Mouse (Mus musculus) heart, adult 2 months (tissue): Measurements from ENCODE around the gene B4galt5. TPM values are rescaled to one million over a fixed set of nuclear protein-coding genes. Genes with fewer than 3 reads are reported as not detected.
"Not testable (repeated sequence)": the region's sequence is repeated elsewhere in the genome, so short reads cannot be mapped to it uniquely, and the experiment has no call there.

ENCODE experiments used
- DNase-seq, 2 experiments: peaks; one replicate each; pipeline ENCODE4 v3.0.0; 2021
- H3K27ac ChIP-seq: fragments of 200-600 bp; 2 replicates; pipeline ENCODE4 v1.8.1; 2022
- H3K27me3 ChIP-seq: fragments of 200-500 bp; 2 replicates; pipeline ENCODE4 v1.6.1; 2012; ENCODE audit warnings: mild to moderate bottlenecking, low read length, inconsistent platforms, mixed read lengths; ENCODE audit not compliant: control insufficient read depth, insufficient read depth
- H3K36me3 ChIP-seq: fragments of 200-500 bp; 2 replicates; pipeline ENCODE4 v1.6.1; 2012; ENCODE audit warnings: low read length, inconsistent platforms; ENCODE audit not compliant: control insufficient read depth, insufficient read depth
- H3K4me1 ChIP-seq: fragments of 200-500 bp; 2 replicates; pipeline ENCODE4 v1.6.1; 2011; ENCODE audit warnings: low read length; ENCODE audit not compliant: control insufficient read depth, insufficient read depth
- H3K4me3 ChIP-seq: fragments of 200-600 bp; 2 replicates; pipeline ENCODE4 v1.8.1; 2022
- H3K79me2 ChIP-seq: fragments of 200-500 bp; replicated peaks from 2 replicates; pipeline ENCODE4 v1.6.1; 2012; ENCODE audit warnings: mild to moderate bottlenecking, inconsistent platforms, low read length, moderate library complexity, mixed read lengths; ENCODE audit not compliant: control insufficient read depth, insufficient read depth
- H3K9ac ChIP-seq: fragments of 200-500 bp; 2 replicates; pipeline ENCODE4 v1.6.1; 2012; ENCODE audit warnings: low read depth, mild to moderate bottlenecking, control low read depth, inconsistent platforms, low read length, mixed read lengths
- CTCF ChIP-seq: fragments of 200-600 bp; IDR thresholded peaks from 2 replicates; pipeline ENCODE4 v1.8.1; 2022; ENCODE audit warnings: antibody characterized with exemption, mild to moderate bottlenecking, moderate library complexity
- EP300 ChIP-seq: fragments of 200-500 bp; IDR thresholded peaks from 2 replicates; pipeline ENCODE4 v1.6.1; 2011; ENCODE audit warnings: low read depth, low read length, control low read depth; ENCODE audit not compliant: insufficient read depth
- POLR2A ChIP-seq: fragments of 200-500 bp; IDR thresholded peaks from 2 replicates; pipeline ENCODE4 v1.6.1; 2011; ENCODE audit warnings: mild to moderate bottlenecking, low read depth, low read length, control low read depth; ENCODE audit not compliant: insufficient read depth
- WGBS: fragments of 180-500 bp; shearing (Covaris S2); methylation state at CpG from one replicate; pipeline ENCODE4 v1.1.7; 2018; 5-methylcytosine and 5-hydroxymethylcytosine counted together
- intact Hi-C: fragments of 180-260 bp; cut with DNase I; formaldehyde crosslinking; loops from one replicate; pipeline ENCODE4 v1.15.1; 2025
- long read RNA-seq: library from polyadenylated mRNA; stranded (forward); transcript quantifications from one replicate; pipeline ENCODE4 v2.0.0, GENCODE M21; 2021
- polyA plus RNA-seq: library from polyadenylated mRNA; depleted of rRNA; stranded (reverse); fragments of >200 nt; gene quantifications from 2 replicates; pipeline ENCODE4 v1.2.3, GENCODE M21; 2012; rRNA removed
- total RNA-seq, 2 experiments: library from RNA; stranded (reverse); gene quantifications; 2 replicates each; pipeline ENCODE4 v1.2.3; 2021

Gene B4galt5
- total RNA-seq (10 to 100 TPM; 14.1 to 17.0 TPM), polyA plus RNA-seq (9.4 and 9.8 TPM in 2 replicates)
- long read RNA-seq, full-length matches to known transcripts, result 1 of 3 reads
- long read RNA-seq, partial matches to known transcripts, result 0 of 3 reads
- long read RNA-seq, other reads (novel, unspliced or antisense), result 2 of 3 reads

DNA sequence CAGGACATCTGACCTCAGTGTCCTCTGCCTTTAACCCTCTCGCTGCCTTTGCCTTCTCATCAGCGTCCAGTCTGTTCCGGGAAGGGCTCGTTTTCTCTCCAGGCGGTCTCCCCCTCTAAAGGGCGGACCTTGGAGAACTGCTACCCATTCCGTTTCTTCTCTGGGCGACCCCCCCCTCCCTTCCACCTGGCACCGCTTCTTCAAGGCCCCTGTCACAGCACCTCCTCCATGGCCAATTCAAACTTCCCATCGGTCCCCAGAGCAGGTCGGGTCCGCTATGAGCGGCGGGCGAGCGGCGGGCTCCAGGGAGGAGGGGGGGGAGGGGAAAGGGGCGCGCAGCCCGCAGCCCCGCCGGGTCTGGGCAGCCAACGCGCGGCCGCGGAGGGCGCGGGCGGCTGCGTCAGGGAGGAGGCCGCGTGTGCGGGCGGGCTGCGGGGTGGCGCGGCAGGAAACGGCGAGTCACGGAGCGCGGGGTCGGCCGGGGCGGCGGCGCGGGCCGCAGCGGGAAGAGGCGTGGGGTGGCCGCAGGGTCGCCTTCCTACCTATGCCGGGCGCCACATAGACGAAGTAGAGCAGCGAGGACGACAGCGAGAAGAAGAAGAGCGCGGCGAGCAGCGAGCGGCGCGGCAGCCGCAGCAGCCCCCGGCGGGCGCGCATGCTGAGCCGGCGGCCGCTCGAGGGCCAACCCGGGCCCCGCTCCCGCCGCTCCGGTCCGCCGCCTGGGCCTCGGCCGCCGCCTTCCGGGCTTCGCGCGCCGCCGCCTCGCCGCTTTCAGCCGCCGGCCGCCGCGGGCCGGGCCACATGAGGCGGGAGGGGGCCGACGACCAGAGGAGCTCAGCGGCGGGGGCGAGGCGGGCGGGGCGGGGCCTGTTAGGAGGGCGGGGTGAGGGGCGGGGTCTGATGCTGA lies at the start of gene B4galt5:
Gene B4galt5 (minus strand): TSS at position 808 of the 907 bp plus-strand sequence.
- TF ChIP-seq EP300, result no peak
- no peak for TF ChIP-seq POLR2A
- TF ChIP-seq CTCF, result no peak
- DNase-seq, result peak in 1 of 2 experiments; percentile 67
- Histone ChIP-seq H3K27me3 (no peaks in the 10 kb centered on the region), H3K36me3 (no peaks in the 10 kb centered on the region), H3K4me1 (peaks cover 2% of the 10 kb centered on the region), H3K79me2 (no peaks in the 10 kb centered on the region; the same call in none of the 2 replicates), H3K9ac (peak within 1 kb of the TSS; percentile 98), H3K27ac (peak within 1 kb of the TSS; percentile 74), H3K4me3 (peak within 1 kb of the TSS; percentile 67)
- intact Hi-C loops, result loop anchor here (5.0 kb wide), 4 partner anchors 41 to 286 kb away; partner anchors contain the start of genes Slc9a8 and Znfx1
- WGBS, result 4% methylated on average over 98 of the region's 111 CpGs

DNA sequence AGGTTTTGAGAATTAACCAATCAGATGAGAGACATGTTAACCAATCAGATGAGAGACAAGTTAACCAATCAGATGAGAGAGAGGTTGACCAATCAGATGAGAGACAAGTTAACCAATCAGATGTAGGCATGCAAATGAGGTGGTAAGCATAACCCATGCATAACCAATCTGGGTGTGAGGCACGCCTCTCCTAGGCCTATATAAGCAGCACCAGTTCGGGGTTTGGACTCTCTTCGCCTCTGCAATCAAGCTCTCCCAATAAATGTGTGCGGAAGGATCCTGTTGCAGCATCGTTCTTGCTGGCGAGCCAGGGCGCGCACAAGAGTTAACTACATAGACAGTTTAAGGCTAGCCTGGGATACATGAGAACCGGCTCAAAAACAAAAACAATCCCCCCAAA lies 47.4 kb upstream of the B4galt5 start:
- H3K27ac ChIP-seq, H3K79me2 ChIP-seq, H3K27me3 ChIP-seq, H3K9ac ChIP-seq, intact Hi-C loops, DNase-seq, H3K4me3 ChIP-seq, H3K4me1 ChIP-seq, H3K36me3 ChIP-seq: not testable (repeated sequence)
- 97% methylated on average over 9 of the region's 9 CpGs for WGBS

DNA sequence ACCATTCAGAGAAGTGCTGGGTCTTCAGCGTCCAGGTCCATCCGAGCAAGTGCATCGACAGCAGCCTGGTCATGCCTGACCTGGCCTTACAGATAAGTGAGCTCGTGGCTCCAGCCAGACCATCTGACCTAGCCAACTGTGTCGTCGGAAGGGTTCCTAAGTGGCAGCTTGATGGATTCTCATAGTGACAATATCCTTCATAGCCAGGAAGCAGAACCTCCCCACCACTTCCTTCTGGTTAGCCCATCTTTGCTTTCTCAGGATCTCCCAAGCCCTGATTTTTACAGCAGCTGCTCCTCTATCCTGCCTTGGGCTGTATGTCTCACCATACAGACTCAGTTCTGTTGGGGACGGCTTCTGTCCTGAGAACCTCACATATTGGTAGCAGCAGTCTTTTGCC lies 45.4 kb upstream of the B4galt5 start:
- H3K4me1 ChIP-seq, result no peaks in the 10 kb centered on the region; the same call in 1 of the 2 replicates
- no peak overlapping the region for H3K9ac ChIP-seq
- 41% methylated on average over 7 of the region's 7 CpGs for WGBS
- DNase-seq, result no peak
- no peaks in the 10 kb centered on the region for H3K36me3 ChIP-seq
- H3K4me3 ChIP-seq, result no peak overlapping the region
- no peaks in the 10 kb centered on the region for H3K79me2 ChIP-seq
- TF ChIP-seq EP300 (no peak), CTCF (no peak), POLR2A (no peak)
- H3K27me3 ChIP-seq, result no peaks in the 10 kb centered on the region
- intact Hi-C loops, result no loop called here
- no peak overlapping the region for H3K27ac ChIP-seq

DNA sequence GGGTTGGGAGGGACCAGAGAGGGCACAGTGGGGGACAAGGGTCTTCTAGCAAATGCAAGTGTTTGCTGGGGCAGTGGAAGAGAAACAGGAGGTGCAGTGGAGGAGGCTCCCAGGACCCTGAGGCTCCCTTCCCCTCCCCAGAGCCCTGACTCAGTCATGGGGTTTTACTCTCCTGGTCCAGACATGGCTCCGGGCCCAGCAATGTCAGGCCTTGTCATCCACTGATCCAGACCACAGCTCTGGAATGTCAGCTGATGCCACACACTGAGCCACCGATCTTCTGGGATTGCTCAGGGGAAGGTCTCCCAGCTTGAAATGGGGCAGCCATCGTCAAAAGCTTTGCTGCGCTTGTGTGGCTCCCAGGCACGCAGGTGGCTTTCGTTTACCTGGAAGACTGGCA lies 38.0 kb upstream of the B4galt5 start:
- Histone ChIP-seq H3K79me2 (no peaks in the 10 kb centered on the region), H3K4me1 (peaks cover 3% of the 10 kb centered on the region), H3K9ac (no peak overlapping the region), H3K36me3 (no peaks in the 10 kb centered on the region), H3K27ac (no peak overlapping the region), H3K27me3 (no peaks in the 10 kb centered on the region), H3K4me3 (no peak overlapping the region)
- TF ChIP-seq EP300, result no peak
- no peak for TF ChIP-seq POLR2A
- no peak for TF ChIP-seq CTCF
- intact Hi-C loops, result no loop called here
- 65% methylated on average over 6 of the region's 6 CpGs for WGBS
- no peak for DNase-seq

DNA sequence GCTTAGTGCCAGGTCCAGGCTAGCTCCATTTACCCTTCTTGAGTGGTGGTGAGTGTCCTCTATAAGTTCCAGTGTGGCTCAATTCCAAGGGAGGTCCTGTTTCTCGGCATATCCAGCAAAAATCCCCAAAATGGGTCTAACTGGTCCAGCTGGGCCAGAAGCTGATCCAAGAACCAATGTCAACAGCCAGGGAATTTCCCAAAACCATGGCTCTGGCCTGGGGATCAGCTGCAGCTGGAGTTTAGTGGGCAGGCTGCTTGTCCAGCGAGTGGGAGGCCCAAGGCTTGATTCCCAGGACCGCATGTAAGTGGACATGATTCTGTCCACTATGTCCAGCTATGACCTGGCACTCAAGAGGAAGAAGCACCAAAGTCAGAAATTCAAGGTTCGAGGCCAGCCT lies 37.5 kb upstream of the B4galt5 start:
- WGBS, result 63% methylated on average over 4 of the region's 4 CpGs
- no peak overlapping the region for H3K4me3 ChIP-seq
- peak; percentile 63 to 64 for DNase-seq
- no peaks in the 10 kb centered on the region for H3K79me2 ChIP-seq
- TF ChIP-seq EP300 (0 out of 2 replicates have a peak, but pooled peaks have one; percentile 26), CTCF (no peak), POLR2A (no peak)
- H3K27ac ChIP-seq, result no peak overlapping the region
- intact Hi-C loops, result no loop called here
- peaks cover 3% of the 10 kb centered on the region for H3K4me1 ChIP-seq
- no peak overlapping the region for H3K9ac ChIP-seq
- H3K27me3 ChIP-seq, result no peaks in the 10 kb centered on the region
- H3K36me3 ChIP-seq, result no peaks in the 10 kb centered on the region

DNA sequence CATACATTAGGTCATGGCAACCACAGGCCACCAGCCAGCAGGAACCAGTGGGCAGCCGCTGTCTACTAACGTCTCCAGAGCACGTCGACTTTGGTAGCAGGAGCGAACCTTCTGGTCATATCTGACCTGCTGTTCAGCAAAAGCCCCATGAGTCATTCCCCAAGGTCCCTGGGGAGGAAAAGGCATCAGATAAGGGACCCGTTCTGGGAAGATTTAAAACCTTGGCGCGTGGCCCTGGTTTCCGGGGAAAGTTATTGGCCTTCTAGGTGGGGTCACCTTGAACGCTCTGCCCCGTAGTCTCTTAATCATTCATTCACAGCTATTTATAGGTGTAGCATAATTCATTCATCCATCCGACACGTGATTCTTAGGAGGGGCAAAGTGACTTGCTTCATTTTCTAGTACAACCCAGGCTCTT lies 34.7 kb upstream of the B4galt5 start:
- H3K4me1 ChIP-seq, result peaks cover 9% of the 10 kb centered on the region
- H3K27me3 ChIP-seq, result no peaks in the 10 kb centered on the region
- 6% methylated on average over 13 of the region's 13 CpGs for WGBS
- no peak overlapping the region for H3K9ac ChIP-seq
- no peak overlapping the region for H3K4me3 ChIP-seq
- TF ChIP-seq POLR2A (no peak), CTCF (no peak), EP300 (0 out of 2 replicates have a peak, but pooled peaks have one; percentile 36)
- H3K27ac ChIP-seq, result peak overlapping the region; percentile 40; the same call in 1 of the 2 replicates
- H3K79me2 ChIP-seq, result no peaks in the 10 kb centered on the region
- no peaks in the 10 kb centered on the region for H3K36me3 ChIP-seq
- intact Hi-C loops, result no loop called here
- peak; percentile 73 to 81 for DNase-seq
